Mouse (Mus musculus) naive thymus-derived CD4-positive, alpha-beta T cell, adult 2 months (primary cell): ENCODE results near the gene Thap11.

Experiments
- DNase-seq: peaks from one replicate; pipeline ENCODE4 v3.0.0-alpha.2; 2011; ENCODE audit warnings: low read depth

Thap11 gene

GRCm38 (mm10) chr8:105900941-105901616, 46.1 kb downstream of the Thap11 start:
- peak; percentile 78 for DNase-seq
